Mouse (Mus musculus): ENCODE measurements around the gene Ddah2. TPM values are rescaled to one million over a fixed set of nuclear protein-coding genes. Genes with fewer than 3 reads are reported as not detected.

Gene Ddah2
- 9.4 and 11.6 TPM in 2 replicates for polyA plus RNA-seq (2012; ENCODE audit: insufficient read depth, insufficient read length, missing spikeins)

- H3K27ac ChIP-seq (replicated peaks; ENCODE audit: low read depth, low read length): peak within 1 kb of the TSS; percentile 82
- H3K4me1 ChIP-seq (ENCODE audit: control insufficient read depth, insufficient read depth, insufficient read length, low read length): no peaks in the 10 kb centered on the region; the same call in 1 of the 2 replicates
- H3K4me3 ChIP-seq (ENCODE audit: insufficient read depth, low read depth, low read length): peak within 1 kb of the TSS; percentile 89
These were observed at the start of gene Ddah2 for GRCm38 (mm10) chr17:35058911-35059892. Gene Ddah2, plus strand, starts transcription at chr17:35059035.

GRCm38 (mm10) chr17:35009586-35009985 lies 49.2 kb upstream of the Ddah2 start:
- H3K27ac ChIP-seq (replicated peaks; ENCODE audit: low read depth, low read length): no peak overlapping the region
- no peaks in the 10 kb centered on the region for H3K4me1 ChIP-seq (ENCODE audit: control insufficient read depth, insufficient read depth, insufficient read length, low read length)
- no peak overlapping the region for H3K4me3 ChIP-seq (ENCODE audit: insufficient read depth, low read depth, low read length)

- Histone ChIP-seq H3K27ac (replicated peaks; ENCODE audit: low read depth, low read length) (no peak overlapping the region), H3K4me3 (ENCODE audit: insufficient read depth, low read depth, low read length) (no peak overlapping the region), H3K4me1 (ENCODE audit: control insufficient read depth, insufficient read depth, insufficient read length, low read length) (no peaks in the 10 kb centered on the region)
These were observed 47.4 kb upstream of the Ddah2 start for GRCm38 (mm10) chr17:35011440-35011839.

GRCm38 (mm10) chr17:35012430-35012829 lies 46.4 kb upstream of the Ddah2 start:
- Histone ChIP-seq H3K27ac (replicated peaks; ENCODE audit: low read depth, low read length) (no peak overlapping the region), H3K4me3 (ENCODE audit: insufficient read depth, low read depth, low read length) (no peak overlapping the region)

GRCm38 (mm10) chr17:35013221-35013620 lies 45.6 kb upstream of the Ddah2 start:
- Histone ChIP-seq H3K27ac (replicated peaks; ENCODE audit: low read depth, low read length) (no peak overlapping the region), H3K4me3 (ENCODE audit: insufficient read depth, low read depth, low read length) (no peak overlapping the region), H3K4me1 (ENCODE audit: control insufficient read depth, insufficient read depth, insufficient read length, low read length) (no peaks in the 10 kb centered on the region)

More at GRCm38 (mm10) chr17:35012430-35012829, 46.4 kb upstream of the Ddah2 start:
- H3K4me1 ChIP-seq (ENCODE audit: control insufficient read depth, insufficient read depth, insufficient read length, low read length): no peaks in the 10 kb centered on the region

- H3K4me1 ChIP-seq (ENCODE audit: control insufficient read depth, insufficient read depth, insufficient read length, low read length): no peaks in the 10 kb centered on the region
- H3K4me3 ChIP-seq (ENCODE audit: insufficient read depth, low read depth, low read length): no peak overlapping the region
- H3K27ac ChIP-seq (replicated peaks; ENCODE audit: low read depth, low read length): no peak overlapping the region
These were observed 43.5 kb upstream of the Ddah2 start for GRCm38 (mm10) chr17:35015296-35015695.

GRCm38 (mm10) chr17:35016376-35016775 lies 42.5 kb upstream of the Ddah2 start, which contains the start of gene Vwa7:
Gene Vwa7, plus strand, starts transcription at chr17:35016579.
- H3K4me3 ChIP-seq (ENCODE audit: insufficient read depth, low read depth, low read length): no peak within 1 kb of the TSS
- no peaks in the 10 kb centered on the region for H3K4me1 ChIP-seq (ENCODE audit: control insufficient read depth, insufficient read depth, insufficient read length, low read length)
- no peak within 1 kb of the TSS for H3K27ac ChIP-seq (replicated peaks; ENCODE audit: low read depth, low read length)

GRCm38 (mm10) chr17:35016791-35017705 lies 41.8 kb upstream of the Ddah2 start:
- Histone ChIP-seq H3K4me1 (ENCODE audit: control insufficient read depth, insufficient read depth, insufficient read length, low read length) (no peaks in the 10 kb centered on the region), H3K4me3 (ENCODE audit: insufficient read depth, low read depth, low read length) (no peak overlapping the region), H3K27ac (replicated peaks; ENCODE audit: low read depth, low read length) (no peak overlapping the region)

GRCm38 (mm10) chr17:35017706-35018030 lies 41.2 kb upstream of the Ddah2 start:
- Histone ChIP-seq H3K27ac (replicated peaks; ENCODE audit: low read depth, low read length) (no peak overlapping the region), H3K4me1 (ENCODE audit: control insufficient read depth, insufficient read depth, insufficient read length, low read length) (peaks cover 2% of the 10 kb centered on the region; the same call in 1 of the 2 replicates), H3K4me3 (ENCODE audit: insufficient read depth, low read depth, low read length) (no peak overlapping the region)

GRCm38 (mm10) chr17:35018171-35018570 lies 40.7 kb upstream of the Ddah2 start:
- Histone ChIP-seq H3K4me1 (ENCODE audit: control insufficient read depth, insufficient read depth, insufficient read length, low read length) (peaks cover 3% of the 10 kb centered on the region; the same call in 1 of the 2 replicates), H3K4me3 (ENCODE audit: insufficient read depth, low read depth, low read length) (no peak overlapping the region), H3K27ac (replicated peaks; ENCODE audit: low read depth, low read length) (no peak overlapping the region)

- H3K4me1 ChIP-seq (ENCODE audit: control insufficient read depth, insufficient read depth, insufficient read length, low read length): peaks cover 3% of the 10 kb centered on the region; the same call in 1 of the 2 replicates
- no peak overlapping the region for H3K27ac ChIP-seq (replicated peaks; ENCODE audit: low read depth, low read length)
- H3K4me3 ChIP-seq (ENCODE audit: insufficient read depth, low read depth, low read length): no peak overlapping the region
These were observed 38.9 kb upstream of the Ddah2 start for GRCm38 (mm10) chr17:35019894-35020293.

- Histone ChIP-seq H3K27ac (replicated peaks; ENCODE audit: low read depth, low read length) (no peak overlapping the region), H3K4me1 (ENCODE audit: control insufficient read depth, insufficient read depth, insufficient read length, low read length) (peaks cover 3% of the 10 kb centered on the region; the same call in 1 of the 2 replicates), H3K4me3 (ENCODE audit: insufficient read depth, low read depth, low read length) (no peak overlapping the region)
These were observed 38.3 kb upstream of the Ddah2 start for GRCm38 (mm10) chr17:35020551-35020950.

GRCm38 (mm10) chr17:35021163-35021808 lies 37.5 kb upstream of the Ddah2 start:
- Histone ChIP-seq H3K4me1 (ENCODE audit: control insufficient read depth, insufficient read depth, insufficient read length, low read length) (peaks cover 3% of the 10 kb centered on the region; the same call in 1 of the 2 replicates), H3K27ac (replicated peaks; ENCODE audit: low read depth, low read length) (peak overlapping the region; percentile 94), H3K4me3 (ENCODE audit: insufficient read depth, low read depth, low read length) (peak overlapping the region; percentile 42)

- Histone ChIP-seq H3K4me1 (ENCODE audit: control insufficient read depth, insufficient read depth, insufficient read length, low read length) (peaks cover 3% of the 10 kb centered on the region; the same call in 1 of the 2 replicates), H3K27ac (replicated peaks; ENCODE audit: low read depth, low read length) (peak overlapping the region; percentile 94), H3K4me3 (ENCODE audit: insufficient read depth, low read depth, low read length) (peak overlapping the region; percentile 42; the same call in 1 of the 2 replicates)
These were observed 36.9 kb upstream of the Ddah2 start for GRCm38 (mm10) chr17:35021842-35022477.

All from brown adipose tissue, adult 24 weeks (tissue).